Mouse (Mus musculus) spleen, adult 10 weeks (tissue): ENCODE data around the gene Zic2. TPM values are rescaled to one million over a fixed set of nuclear protein-coding genes. Genes with fewer than 3 reads are reported as not detected.

Experiments
- polyA plus RNA-seq: library from polyadenylated mRNA; stranded (reverse); fragments of 350-450 nt; fragmentation: Illumina TruSeq; extraction: RNeasy Lipid Tissue Mini Kit (QIAGEN cat#74804); gene quantifications from one replicate; pipeline ENCODE4 v1.2.3, GENCODE M21; 2015; ENCODE audit warnings: low replicate concordance; ENCODE audit not compliant: insufficient read depth

Gene Zic2
- polyA plus RNA-seq = not detected

GRCm38 (mm10) chr14:122474891-122475556 is at the start of gene Zic2:
Gene Zic2 (plus strand): TSS chr14:122475435.

DNA sequence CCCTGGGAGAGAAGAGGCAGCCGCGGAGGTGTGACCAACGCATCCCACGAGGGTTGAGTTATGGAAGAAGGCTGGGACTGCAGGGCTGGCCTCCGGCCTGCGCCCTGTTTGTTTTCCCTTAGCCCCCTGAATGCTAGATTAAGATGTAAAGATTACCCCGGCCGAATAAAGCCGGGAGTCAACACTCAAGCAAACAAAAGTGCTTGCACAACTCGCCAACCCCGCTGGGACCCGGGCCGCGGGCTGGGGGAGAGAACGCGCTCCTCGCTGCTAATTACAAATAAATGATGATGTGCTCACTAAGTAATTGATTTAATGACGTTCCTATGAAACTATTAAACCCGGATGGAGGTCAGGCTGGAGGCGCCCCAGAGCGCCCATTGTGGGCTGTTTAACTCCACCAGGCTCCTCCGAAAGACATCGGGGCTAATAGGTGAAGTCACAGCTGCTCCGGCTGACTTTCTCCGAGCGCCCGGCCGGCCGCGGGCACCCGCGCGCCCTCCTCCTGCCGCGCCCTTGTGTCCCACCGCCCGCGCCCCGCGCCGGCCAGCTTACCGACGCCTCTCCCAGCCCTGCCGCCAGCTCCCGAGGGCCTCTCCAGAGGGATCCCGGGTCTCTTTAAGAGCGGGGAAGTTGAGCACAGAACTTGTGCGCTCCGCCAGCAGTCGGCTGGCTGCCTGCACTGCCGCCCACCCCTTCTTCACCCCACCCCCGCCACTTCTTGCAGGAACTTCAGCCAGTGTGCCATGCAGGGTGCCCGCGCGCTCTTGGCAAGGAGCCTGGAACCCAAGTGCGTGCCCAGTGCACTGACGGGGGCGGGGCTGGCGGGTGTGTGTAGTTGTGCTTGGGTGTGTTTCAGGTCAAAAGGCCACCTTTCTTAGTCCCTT is 24.5 kb upstream of the Zic2 start, which contains the start of gene Gm5089:
Gene Gm5089 (minus strand): TSS at position 620 of the 887 bp plus-strand sequence.

DNA sequence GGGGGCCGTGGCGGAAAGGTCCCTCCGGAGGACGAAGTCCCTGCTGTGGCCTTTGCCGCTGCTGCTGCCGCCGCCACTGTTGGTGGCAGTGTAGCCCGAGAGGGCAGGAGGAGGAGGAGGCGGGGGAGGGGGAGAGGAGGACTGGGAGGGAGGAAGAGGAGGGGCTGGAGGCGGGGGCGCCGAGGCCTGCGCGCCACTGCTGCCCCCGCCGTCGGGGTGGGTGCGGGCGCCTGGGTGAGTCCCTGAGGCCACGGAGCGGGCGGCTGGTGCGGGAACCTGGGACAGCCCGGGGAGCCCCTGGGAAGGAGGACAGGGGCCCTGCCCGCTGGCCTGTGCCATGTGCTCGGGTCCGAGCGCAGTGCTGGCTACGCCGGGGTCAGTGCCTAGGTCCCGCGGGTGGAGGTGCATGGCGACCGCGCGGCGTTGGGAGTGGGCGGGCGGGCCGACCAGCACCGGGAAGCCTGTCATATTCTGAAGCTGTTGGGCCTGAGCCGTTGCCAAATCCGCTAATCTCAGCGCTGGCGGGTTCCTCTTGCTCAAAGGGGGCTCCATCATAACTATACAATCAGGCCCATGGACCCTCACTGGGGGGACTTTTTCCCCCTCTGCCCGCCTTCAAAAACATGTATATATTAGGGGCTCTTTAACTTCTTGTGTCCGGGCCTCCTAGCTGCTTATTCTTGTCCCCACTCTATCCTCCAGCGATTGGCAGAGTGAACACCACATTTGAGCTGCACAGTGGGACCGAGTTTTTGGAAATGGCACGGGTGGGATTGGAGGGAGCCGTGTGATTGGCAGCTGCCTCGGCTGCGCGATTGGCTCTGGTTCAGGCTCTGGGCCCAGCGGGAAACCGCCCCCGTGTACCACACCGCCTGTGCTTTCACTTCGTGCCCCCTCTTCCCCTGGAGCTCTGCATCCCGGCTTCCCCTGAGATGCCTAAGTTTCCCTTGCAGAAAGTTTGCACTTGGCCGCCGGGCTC is 10.2 kb upstream of the Zic2 start, which contains the start of gene Zic5:
Gene Zic5 (minus strand): TSS at position 915 of the 979 bp plus-strand sequence.

DNA sequence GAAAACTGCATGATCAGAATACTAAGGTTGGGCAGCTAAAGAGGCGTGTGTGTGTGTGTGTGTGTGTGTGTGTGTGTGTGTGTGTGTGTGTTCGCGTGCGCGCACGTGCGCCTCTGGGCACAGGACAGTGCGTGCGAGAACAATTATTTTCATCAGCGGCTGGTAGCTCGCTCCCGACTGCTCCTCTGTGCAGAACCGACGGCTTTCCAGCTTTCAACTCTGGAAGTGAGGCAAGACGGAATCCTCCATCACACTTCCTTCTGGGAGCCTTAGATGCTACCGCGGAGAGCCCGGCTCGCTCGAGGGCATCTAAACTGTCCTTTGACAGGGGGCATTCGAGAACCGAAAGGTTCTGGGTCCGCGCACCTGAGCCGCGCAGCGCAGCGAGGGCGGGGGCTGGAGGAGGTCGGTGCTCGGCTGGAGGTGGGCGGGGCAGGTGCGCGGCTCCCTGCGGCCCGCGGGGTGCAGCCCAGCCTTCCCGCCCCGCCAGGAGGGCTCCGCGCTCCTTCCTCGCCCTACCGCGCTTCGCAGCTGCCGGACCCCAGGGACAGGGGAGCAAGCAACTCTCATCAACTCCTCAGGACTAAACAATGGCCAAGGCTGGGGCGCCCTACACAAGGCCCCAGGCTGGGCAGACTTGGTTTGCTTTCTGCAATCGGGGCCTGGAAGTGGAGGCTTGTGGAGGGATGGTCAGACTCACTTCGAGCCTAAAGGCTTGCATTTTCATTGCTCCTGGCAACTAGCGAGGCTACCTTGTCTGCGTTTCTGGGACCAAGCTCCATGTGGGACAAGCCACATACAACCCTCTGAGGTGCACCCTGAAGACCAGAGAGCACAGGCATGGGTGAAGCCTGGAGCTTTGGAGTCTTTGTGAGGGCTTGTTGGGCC is 15.4 kb downstream of the Zic2 start, which contains the start of gene Gm10837:
Gene Gm10837 (plus strand): TSS at position 146 of the 888 bp plus-strand sequence.

Other genes starting within 250 kb of the Zic2 start
- gene Gm5089, start 24.3 kb upstream of the Zic2 start, polyA plus RNA-seq = not detected
- not detected for gene Zic5, start 9.8 kb upstream of the Zic2 start, polyA plus RNA-seq
- gene Gm10837, start 15.2 kb downstream of the Zic2 start, polyA plus RNA-seq = not detected
- 17.6 TPM for gene Pcca, start 58.9 kb downstream of the Zic2 start, polyA plus RNA-seq